Mouse (Mus musculus) heart, adult 9 months (tissue): ENCODE measurements around the gene 4933407L21Rik.
A peak's percentile ranks its signal among the peaks of the same experiment; 100 is the strongest.
"Not testable (repeated sequence)": the region's sequence is repeated elsewhere in the genome, so short reads cannot be mapped to it uniquely, and the experiment has no call there.

Source experiments
- DNase-seq, 2 experiments: peaks; one replicate each; pipeline ENCODE4 v3.0.0; 2022; ENCODE audit warnings: low spot score in 2 of 2

Gene 4933407L21Rik

GRCm38 (mm10) chr1:85959129-85959888, 31.0 kb downstream of the 4933407L21Rik start:
- DNase-seq: no peak

- no peak for DNase-seq
Observed at GRCm38 (mm10) chr1:85959889-85960276, 31.6 kb downstream of the 4933407L21Rik start.

GRCm38 (mm10) chr1:85960873-85961272, 32.6 kb downstream of the 4933407L21Rik start, which contains the start of gene Gpr55:
Gpr55 (minus strand) TSS chr1:85961007.
- DNase-seq: no peak

GRCm38 (mm10) chr1:85962081-85962480, 33.8 kb downstream of the 4933407L21Rik start:
- no peak for DNase-seq

- DNase-seq: no peak
Observed at GRCm38 (mm10) chr1:85965856-85966255, 37.6 kb downstream of the 4933407L21Rik start.

GRCm38 (mm10) chr1:85969081-85969480, 40.8 kb downstream of the 4933407L21Rik start:
- DNase-seq: no peak

GRCm38 (mm10) chr1:85969519-85969918, 41.2 kb downstream of the 4933407L21Rik start:
- no peak for DNase-seq

- no peak for DNase-seq
Observed at GRCm38 (mm10) chr1:85971070-85971469, 42.8 kb downstream of the 4933407L21Rik start.

- DNase-seq: no peak
Observed at GRCm38 (mm10) chr1:85972341-85972740, 44.1 kb downstream of the 4933407L21Rik start.

- no peak for DNase-seq
Observed at GRCm38 (mm10) chr1:85973468-85973877, 45.2 kb downstream of the 4933407L21Rik start.

- DNase-seq: no peak
Observed at GRCm38 (mm10) chr1:85977709-85978108, 49.4 kb downstream of the 4933407L21Rik start.

GRCm38 (mm10) chr1:85981738-85982357, 53.6 kb downstream of the 4933407L21Rik start:
- peak in 1 of 2 experiments; percentile 11 for DNase-seq

GRCm38 (mm10) chr1:85985784-85986183, 57.5 kb downstream of the 4933407L21Rik start:
- no peak for DNase-seq

GRCm38 (mm10) chr1:85988351-85988750, 60.1 kb downstream of the 4933407L21Rik start:
- DNase-seq: no peak

GRCm38 (mm10) chr1:85988882-85989281, 60.6 kb downstream of the 4933407L21Rik start:
- not testable (repeated sequence) for DNase-seq
